Mouse (Mus musculus): Measurements from ENCODE around the gene Sec14l3.

DNA sequence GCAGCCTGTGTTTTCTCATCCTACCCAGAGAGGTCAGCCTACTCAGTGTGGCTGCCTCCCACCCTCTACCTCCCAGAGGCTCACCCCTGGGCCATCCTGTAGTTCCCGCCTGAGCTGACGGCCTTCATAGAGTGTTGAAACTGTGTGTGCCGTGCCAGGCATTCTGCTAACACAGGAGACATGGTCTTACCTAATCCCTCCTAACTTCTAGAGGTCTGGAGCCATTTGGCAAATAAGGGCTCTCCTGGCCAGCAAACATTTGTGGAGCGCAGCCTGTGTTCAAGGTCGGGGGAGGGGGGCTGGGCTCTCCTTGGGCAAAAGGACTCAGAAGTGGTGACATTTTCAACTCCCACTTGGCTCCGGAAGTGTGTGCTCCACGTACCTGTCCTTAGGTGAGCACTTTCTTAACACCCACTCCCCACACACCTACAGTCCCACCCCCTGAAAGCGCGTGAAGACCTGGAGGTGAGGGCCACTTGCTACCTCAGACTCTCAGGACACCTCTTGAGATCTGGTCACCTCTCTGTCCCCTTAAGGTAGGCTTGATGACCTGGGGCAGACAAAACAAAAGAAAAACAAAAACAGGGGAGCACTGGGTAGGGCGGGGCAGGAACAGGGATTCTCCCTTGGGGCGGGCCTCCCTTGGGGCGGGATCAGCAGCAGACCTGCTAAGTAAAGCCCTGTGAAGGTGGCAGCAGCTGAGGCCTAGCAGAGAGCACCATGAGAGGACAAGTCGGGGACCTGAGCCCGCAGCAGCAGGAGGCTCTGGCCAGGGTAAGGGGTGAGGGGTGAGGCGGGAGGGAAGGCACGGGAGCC, 33.3 kb upstream of the Sec14l3 start, which contains the start of gene Sec14l4:
- TF ChIP-seq POLR2A (IDR thresholded peaks at IDR 0.05; ENCODE audit: borderline replicate concordance, control insufficient read depth, low read depth, low read length) (no peak), CTCF (IDR thresholded peaks at IDR 0.05; ENCODE audit: control insufficient read depth, insufficient read depth, low read length) (no peak)
